Mouse (Mus musculus) cerebellum, postnatal 25 days (tissue): ENCODE measurements at regions not wholly inside any gene's neighbourhood (a gene's known extent, or its start where the extent isn't known, plus 50 kb on each side); places are given as distances from the start of the nearest gene placed in this dataset.

Experiments
- DNase-seq, 2 experiments: peaks; one replicate each; pipeline ENCODE4 v3.0.0; 2021; ENCODE audit warnings: mixed read lengths in 2 of 2

GRCm38 (mm10) chr1:148901319-148902033 lies 1059.6 kb downstream of the Pla2g4a start:
- DNase-seq = no peak

- DNase-seq = no peak
Measured at GRCm38 (mm10) chr1:148870788-148871187, 1090.3 kb downstream of the Pla2g4a start.

- DNase-seq = no peak
Measured at GRCm38 (mm10) chr1:148863582-148863981, 1097.5 kb downstream of the Pla2g4a start.

DNA sequence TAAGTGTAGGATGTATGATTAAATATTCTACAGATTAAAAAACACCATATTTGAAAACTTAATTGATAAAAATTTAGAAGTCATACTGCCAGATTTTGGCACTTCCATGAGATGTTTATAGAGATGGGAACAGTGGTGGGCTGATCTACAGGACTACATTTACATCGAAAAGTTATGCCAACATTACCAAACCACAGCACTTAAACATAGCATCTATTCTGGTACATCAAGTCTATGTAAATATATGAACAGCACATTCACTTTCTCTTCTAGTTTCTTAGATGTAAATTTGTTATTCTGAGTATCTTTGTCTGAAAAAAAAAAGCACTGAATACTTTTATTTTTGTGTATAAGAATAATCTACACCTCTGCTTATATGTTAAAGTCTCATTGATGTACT lies 1108.1 kb downstream of the Pla2g4a start:
- DNase-seq = no peak

GRCm38 (mm10) chr1:148846595-148846994 lies 1114.5 kb downstream of the Pla2g4a start:
- no peak for DNase-seq

- no peak for DNase-seq
Measured at GRCm38 (mm10) chr1:148823146-148823545, 1137.9 kb downstream of the Pla2g4a start.

DNA sequence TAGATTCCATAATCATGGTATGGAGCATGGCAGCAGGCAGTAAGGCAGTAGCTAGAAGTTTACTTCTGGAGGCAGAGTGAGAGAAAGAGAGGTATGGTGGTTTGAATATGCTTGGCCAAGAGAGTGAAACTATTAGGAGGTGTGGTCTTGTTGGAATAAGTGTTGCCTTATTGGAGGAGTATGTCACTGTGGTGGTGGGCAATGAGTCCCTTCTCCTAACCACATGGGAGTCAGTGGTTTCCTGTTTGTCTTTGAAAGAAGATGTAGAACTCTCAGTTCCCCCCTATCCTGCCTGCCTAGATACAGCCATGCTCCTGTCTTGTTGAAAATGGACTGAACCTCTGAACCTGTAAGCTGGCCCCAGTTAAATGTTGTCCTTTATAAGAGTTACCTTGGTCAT lies 1152.4 kb downstream of the Pla2g4a start:
- DNase-seq = no peak

DNA sequence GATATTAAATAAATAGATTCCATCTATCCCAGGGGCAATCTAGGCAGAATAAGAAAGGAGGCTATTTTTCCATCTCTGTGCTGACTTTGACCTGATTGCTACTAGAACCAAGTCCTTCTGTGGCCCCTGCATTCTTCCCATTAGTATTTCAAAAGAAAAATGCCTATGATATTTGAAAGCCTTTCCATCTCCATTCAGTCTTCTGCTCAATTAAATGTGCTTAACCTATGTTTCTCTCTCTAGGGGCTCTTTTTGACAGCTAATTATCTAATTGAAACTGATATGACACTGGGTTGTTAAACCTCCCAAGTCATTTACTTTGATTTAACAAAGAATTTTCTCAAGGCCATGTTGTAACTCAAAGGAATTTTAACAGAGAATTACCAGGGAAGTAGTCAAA lies 1164.0 kb downstream of the Pla2g4a start:
- DNase-seq = no peak

GRCm38 (mm10) chr1:148750806-148751205 lies 1210.3 kb downstream of the Pla2g4a start:
- DNase-seq = peak; percentile 3 to 17

DNA sequence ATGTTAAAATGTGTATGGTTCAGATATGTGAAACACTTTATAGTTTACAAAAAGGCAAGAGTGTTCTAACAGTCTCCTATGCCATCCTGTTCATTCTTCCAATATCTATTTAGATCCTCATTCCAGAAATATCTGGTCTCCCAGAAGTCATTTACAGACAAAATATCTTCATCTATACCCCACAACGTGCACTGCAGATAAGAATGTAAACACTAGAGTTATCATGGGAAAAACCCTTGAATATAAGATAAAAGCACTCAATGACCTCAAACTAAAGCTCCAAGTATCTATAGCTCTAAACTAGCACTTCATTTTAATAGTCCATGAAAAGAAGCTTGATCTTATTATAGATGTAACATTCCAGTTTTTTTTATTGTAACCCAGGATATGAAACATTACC lies 1239.0 kb downstream of the Pla2g4a start:
- DNase-seq = no peak

DNA sequence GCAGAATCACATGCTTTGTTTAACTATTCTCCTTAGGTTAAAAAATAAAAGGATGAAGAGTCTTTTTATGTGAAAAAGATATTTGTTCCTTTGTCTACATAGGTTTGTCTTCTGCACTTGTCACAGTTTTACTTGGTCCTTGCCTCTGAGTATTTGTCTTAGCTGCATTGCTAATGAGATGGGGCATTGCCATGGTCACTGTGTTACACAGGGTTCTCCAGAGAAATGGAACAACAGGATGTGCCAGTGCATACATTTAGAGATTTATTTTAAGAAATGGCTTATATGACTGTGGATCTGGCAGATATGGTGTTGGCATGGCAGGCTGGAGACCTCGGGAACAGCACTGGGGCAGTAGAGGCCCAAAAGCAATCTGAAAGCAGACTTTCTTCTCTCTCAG lies 1239.7 kb downstream of the Pla2g4a start:
- DNase-seq = no peak

GRCm38 (mm10) chr1:148720980-148721379 lies 1240.1 kb downstream of the Pla2g4a start:
- DNase-seq = no peak

- no peak for DNase-seq
Measured at GRCm38 (mm10) chr1:148708084-148708483, 1253.0 kb downstream of the Pla2g4a start.

GRCm38 (mm10) chr1:148707657-148708056 lies 1253.4 kb downstream of the Pla2g4a start:
- DNase-seq = no peak

GRCm38 (mm10) chr1:148706271-148706807 lies 1254.8 kb downstream of the Pla2g4a start:
- no peak for DNase-seq

DNA sequence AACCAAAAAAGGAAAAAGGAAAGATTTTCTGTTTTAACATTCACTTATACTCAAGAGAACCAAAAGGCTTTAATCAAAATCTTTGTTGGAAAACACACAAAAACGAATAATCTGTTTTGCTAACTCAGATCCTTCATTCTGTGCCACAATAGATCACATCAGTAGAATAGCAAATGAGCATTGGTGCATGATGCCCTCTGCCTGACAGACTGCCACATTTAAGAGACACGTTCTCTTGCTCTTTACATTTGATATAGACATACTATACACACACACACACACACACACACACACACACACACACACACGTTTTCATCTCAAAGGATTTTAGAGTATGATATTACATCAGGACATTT lies 1260.5 kb downstream of the Pla2g4a start:
- DNase-seq = no peak

- no peak for DNase-seq
Measured at GRCm38 (mm10) chr1:148699854-148700598, 1261.1 kb downstream of the Pla2g4a start.

DNA sequence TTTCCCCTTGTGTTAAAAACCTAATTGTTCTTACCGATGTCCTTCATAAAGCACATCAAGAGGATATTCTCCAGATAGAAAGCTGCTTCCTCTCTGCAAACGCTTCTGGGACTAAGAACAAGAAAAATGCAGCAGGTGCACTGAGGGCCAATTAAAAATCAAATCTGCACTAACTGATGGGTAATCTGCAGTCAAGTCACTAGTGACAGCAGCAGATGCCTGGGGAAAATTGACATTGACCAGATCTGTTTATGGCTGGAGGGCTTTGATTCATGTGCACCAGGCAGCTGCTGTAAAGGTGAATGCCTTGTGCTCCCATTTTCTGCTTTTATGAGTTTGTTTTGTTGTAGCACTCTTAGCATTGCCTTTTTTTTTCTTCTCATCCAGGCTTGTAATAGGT lies 1271.0 kb downstream of the Pla2g4a start:
- no peak for DNase-seq

DNA sequence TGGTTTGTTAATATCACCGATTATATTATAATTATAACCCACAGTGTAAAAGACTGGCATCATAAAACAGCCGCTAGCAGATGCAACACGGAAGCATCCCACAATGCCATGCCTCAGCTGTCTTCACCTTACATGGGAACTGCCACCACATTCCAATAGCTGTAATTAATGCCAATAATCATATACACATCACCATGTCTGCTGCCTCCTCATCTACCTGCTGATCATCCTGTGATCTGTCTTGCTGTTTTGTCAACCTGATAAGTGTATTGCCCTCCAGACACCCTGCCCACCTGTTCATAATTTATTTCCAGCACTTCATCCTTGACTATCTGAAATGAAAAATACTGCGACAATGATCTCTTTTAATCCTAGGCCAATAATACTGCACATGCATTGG lies 1271.5 kb downstream of the Pla2g4a start:
- DNase-seq = no peak

DNA sequence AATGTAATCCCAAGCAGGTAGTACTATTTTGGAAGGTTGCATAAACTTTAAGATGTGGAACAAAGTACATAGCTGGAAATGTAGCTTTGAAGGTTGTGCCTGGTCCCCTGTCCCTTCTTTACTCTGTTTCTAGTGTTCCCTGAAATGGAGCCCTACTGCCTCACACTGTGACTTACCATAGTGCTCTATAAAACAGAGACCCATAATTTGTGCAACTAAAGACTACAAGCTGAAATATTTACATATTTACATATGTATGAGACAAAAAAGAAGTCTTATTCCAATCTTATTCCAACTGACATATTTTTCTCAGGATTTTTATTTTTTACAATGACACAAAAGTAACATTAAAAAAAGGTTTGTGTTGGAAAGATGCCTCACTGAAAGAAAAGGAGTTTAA lies 1285.6 kb downstream of the Pla2g4a start:
- no peak for DNase-seq

DNA sequence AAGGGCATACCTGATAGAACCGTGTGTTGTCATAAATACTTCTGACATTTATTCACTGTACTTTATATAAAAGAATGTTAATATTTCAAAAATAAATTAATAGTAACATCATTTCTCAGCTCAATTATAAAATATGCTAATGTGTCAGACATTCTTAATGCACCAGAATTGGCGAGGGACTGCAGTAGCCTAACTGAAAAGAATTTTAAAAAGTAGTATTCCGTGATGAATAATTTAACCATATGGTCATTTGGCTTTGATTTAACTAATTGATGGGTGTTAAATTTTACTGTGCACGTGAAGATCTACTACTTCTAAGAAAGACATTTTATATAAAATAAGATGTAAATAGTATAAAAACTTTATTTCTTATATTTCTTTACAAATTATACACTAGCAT lies 1296.7 kb downstream of the Pla2g4a start:
- DNase-seq = no peak

DNA sequence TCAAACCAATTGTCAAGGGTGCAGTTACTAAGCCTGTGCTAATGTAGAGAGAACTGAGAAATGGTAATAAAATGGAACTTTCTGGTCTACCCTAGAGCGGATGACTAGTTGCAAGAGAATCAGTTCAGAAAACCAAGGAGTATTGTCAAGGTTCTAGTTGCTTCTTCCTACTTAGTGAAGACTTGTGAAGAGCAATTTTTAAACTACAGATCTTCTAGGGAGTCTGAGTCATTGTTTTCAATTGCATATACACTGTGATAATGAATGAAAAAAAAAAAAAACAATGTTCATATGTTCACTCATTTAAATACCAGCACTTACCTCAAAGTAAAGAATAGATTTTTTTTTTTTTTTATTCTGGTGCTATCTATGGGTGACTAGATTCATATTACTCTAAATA lies 1304.1 kb downstream of the Pla2g4a start:
- no peak for DNase-seq
